Comparison of ENCODE assay signal across 7 mouse cellular contexts in the genomic region with DNA sequence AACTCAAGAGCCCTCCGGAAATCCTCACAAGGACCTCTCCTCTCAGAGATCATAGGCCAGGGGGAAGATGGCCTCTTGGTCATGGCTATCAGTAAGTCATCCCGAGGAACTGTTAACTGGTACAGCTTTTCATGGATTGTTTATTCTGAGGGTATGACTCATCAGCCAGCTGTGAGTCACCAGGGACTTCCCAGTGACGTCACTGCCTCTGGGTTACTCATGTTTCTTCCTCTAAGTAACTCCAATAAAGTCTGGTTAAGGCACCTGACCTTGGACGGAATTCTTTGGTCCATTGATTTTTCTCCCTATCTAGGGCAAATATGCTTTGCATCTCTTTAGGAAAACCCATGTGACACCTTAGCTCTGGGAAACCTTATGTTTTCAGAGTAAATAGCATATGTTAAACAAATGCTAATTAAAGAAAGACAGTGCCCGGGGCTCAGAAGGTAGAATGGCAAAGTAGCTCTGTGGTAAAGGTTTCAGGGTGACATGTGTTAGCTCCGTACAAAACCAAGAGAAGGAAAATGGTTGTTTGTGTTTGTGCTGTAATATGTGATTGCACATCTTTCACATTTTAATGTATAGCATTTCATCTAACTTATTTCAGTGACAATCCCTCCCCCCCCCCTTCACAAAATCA.
DNase-seq lines count a peak whose midpoint lies in the region.

No protein-coding gene starts in this region.

- DNase-seq in urinary bladder, postnatal 36 days (ENCODE audit: low spot score in 2 of 2), result peak; percentile 3 to 27
- no peak for DNase-seq in urinary bladder, postnatal 4 days (ENCODE audit: low spot score in 2 of 2)
- peak; percentile 85 for DNase-seq in brain, adult 2 months (ENCODE audit: low read depth, low spot score)
- DNase-seq in kidney, adult 8-10 months, result peak; percentile 7 to 36
- DNase-seq in naive thymus-derived CD4-positive, alpha-beta T cell, adult 2 months (ENCODE audit: low read depth), result peak; percentile 1
- no peak for DNase-seq in spleen, adult 12 weeks (ENCODE audit: low spot score)
- no peak for DNase-seq in spleen, postnatal 4 days (ENCODE audit: low spot score in 2 of 2)

Comparison
In these comparisons a context has a peak if more than half of its experiments do, and no peak if none do; other contexts are left out.
1. DNase-seq: peak in urinary bladder, postnatal 36 days (2 of 2), brain, adult 2 months (single experiment), kidney, adult 8-10 months (2 of 2) and naive thymus-derived CD4-positive, alpha-beta T cell, adult 2 months (single experiment); none in urinary bladder, postnatal 4 days (0 of 2), spleen, adult 12 weeks (single experiment) and spleen, postnatal 4 days (0 of 2).